Mouse (Mus musculus): ENCODE measurements around the gene Kdm4c. TPM values are rescaled to one million over a fixed set of nuclear protein-coding genes. Genes with fewer than 3 reads are reported as not detected.
"Not testable (repeated sequence)": the region's sequence is repeated elsewhere in the genome, so short reads cannot be mapped to it uniquely, and the experiment has no call there.

Gene Kdm4c
- polyA plus RNA-seq, 1 experiment from 2014 or later = 11.5 TPM

DNA sequence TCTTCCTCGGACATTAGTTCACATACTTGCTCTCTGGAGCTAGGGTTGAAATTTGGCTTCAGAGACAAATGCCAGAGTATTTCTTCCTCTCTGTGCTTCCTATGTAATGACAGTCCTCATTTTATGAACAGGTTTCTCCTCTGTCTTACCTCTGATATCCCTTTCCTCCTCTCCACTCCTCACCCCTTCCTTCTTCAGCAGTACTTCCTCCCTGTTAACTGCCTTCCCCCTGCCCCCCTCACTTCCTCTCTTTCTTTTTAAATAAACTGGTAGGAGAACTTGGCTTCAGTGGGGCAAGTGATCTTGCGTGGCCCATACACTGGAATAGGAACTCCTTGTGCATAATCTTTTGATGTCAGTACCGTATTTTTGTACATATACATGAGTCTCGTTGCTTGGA is 115.2 kb downstream of the Kdm4c start:
- H3K4me2 ChIP-seq (replicated peaks) = no peak overlapping the region
- no peak for ATAC-seq
- H3K9ac ChIP-seq = no peak overlapping the region
- no peak overlapping the region for H3K27ac ChIP-seq
- H3K4me3 ChIP-seq (replicated peaks) = no peak overlapping the region
- no peaks in the 10 kb centered on the region for H3K27me3 ChIP-seq (replicated peaks)
- no peaks in the 10 kb centered on the region for H3K4me1 ChIP-seq (replicated peaks)
- no peaks in the 10 kb centered on the region for H3K9me3 ChIP-seq
- WGBS = 91% methylated on average over 4 of the region's 4 CpGs
- no peaks in the 10 kb centered on the region for H3K36me3 ChIP-seq

- Histone ChIP-seq H3K9ac (no peak overlapping the region), H3K36me3 (no peaks in the 10 kb centered on the region), H3K9me3 (no peaks in the 10 kb centered on the region), H3K27ac (no peak overlapping the region), H3K4me3 (replicated peaks) (no peak overlapping the region), H3K4me1 (replicated peaks) (no peaks in the 10 kb centered on the region), H3K27me3 (replicated peaks) (no peaks in the 10 kb centered on the region), H3K4me2 (replicated peaks) (no peak overlapping the region)
- no peak for ATAC-seq
- WGBS = 94% methylated on average over 3 of the region's 3 CpGs
These were observed 118.0 kb downstream of the Kdm4c start for GRCm38 (mm10) chr4:74360274-74360673.

GRCm38 (mm10) chr4:74386583-74386982 is 144.3 kb downstream of the Kdm4c start:
- Histone ChIP-seq H3K27ac (no peak overlapping the region), H3K4me1 (replicated peaks) (no peaks in the 10 kb centered on the region), H3K4me3 (replicated peaks) (no peak overlapping the region), H3K4me2 (replicated peaks) (no peak overlapping the region), H3K36me3 (no peaks in the 10 kb centered on the region), H3K9ac (no peak overlapping the region), H3K27me3 (replicated peaks) (no peaks in the 10 kb centered on the region), H3K9me3 (no peaks in the 10 kb centered on the region)
- ATAC-seq = peak; percentile 88
- 66% methylated on average over 4 of the region's 4 CpGs for WGBS

DNA sequence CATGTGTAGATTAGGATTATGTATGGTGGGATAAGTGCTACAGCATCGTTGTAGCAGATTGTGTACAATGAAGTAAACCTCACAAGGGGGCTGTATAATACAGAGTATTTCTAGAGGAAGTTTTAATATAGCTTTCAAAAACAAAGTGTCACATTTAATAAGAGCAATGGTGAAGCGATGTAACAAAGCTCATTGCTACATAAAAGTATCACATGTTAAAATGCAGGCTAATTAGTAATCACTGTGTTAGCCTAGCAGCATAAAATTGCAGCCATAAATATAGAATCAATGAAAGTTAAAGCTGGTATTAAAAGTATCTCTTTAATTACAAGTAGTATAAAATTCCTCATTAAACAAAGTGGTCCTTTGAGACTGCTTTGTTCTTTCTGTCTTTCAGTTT is 150.9 kb downstream of the Kdm4c start:
- WGBS = 89% methylated on average over 2 of the region's 2 CpGs
- Histone ChIP-seq H3K4me1 (replicated peaks) (no peaks in the 10 kb centered on the region), H3K9me3 (no peaks in the 10 kb centered on the region), H3K36me3 (no peaks in the 10 kb centered on the region; the same call in 1 of the 2 replicates), H3K4me3 (replicated peaks) (no peak overlapping the region), H3K27me3 (replicated peaks) (no peaks in the 10 kb centered on the region), H3K4me2 (replicated peaks) (no peak overlapping the region), H3K9ac (no peak overlapping the region), H3K27ac (no peak overlapping the region)
- no peak for ATAC-seq

GRCm38 (mm10) chr4:74396562-74396961 is 154.3 kb downstream of the Kdm4c start:
- Histone ChIP-seq H3K9me3 (no peaks in the 10 kb centered on the region), H3K4me3 (replicated peaks) (no peak overlapping the region), H3K27ac (no peak overlapping the region), H3K4me1 (replicated peaks) (no peaks in the 10 kb centered on the region), H3K27me3 (replicated peaks) (no peaks in the 10 kb centered on the region), H3K9ac (no peak overlapping the region), H3K4me2 (replicated peaks) (no peak overlapping the region), H3K36me3 (no peaks in the 10 kb centered on the region; the same call in 1 of the 2 replicates)
- 91% methylated on average over 5 of the region's 5 CpGs for WGBS
- ATAC-seq = no peak

- not testable (repeated sequence) for ATAC-seq; H3K27me3 ChIP-seq (replicated peaks); H3K4me3 ChIP-seq (replicated peaks); H3K36me3 ChIP-seq; H3K9me3 ChIP-seq; H3K4me2 ChIP-seq (replicated peaks); H3K4me1 ChIP-seq (replicated peaks); H3K9ac ChIP-seq; H3K27ac ChIP-seq
- 88% methylated on average over 7 of the region's 7 CpGs for WGBS
These were observed 159.5 kb downstream of the Kdm4c start for GRCm38 (mm10) chr4:74401617-74402313.

DNA sequence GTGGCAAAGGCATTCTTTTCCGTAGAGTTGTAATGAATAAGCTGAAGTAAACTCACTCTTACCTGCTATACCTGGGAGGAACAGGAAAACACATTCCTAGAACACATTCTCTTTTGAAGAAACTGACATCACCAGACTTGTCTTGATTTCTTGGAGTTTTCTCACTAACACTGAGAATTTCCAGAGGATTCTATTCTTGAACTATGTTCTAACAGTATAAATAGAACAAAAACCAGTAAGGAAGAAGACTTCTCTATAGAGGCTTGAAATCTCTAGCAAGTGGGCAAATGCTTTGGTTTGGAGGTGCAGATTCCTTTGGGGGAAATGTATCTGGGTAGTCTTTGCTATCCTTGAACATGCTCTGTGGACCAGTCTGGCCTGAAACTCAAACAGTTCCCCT is 166.4 kb downstream of the Kdm4c start:
- no peak overlapping the region for H3K4me3 ChIP-seq (replicated peaks)
- no peak overlapping the region for H3K9ac ChIP-seq
- no peaks in the 10 kb centered on the region for H3K9me3 ChIP-seq
- no peak overlapping the region for H3K27ac ChIP-seq
- ATAC-seq = no peak
- 77% methylated on average over 1 of the region's 1 CpGs for WGBS
- no peaks in the 10 kb centered on the region for H3K4me1 ChIP-seq (replicated peaks)
- H3K36me3 ChIP-seq = 0 out of 2 replicates have a peak, but pooled peaks cover 6% of the 10 kb centered on the region
- H3K27me3 ChIP-seq (replicated peaks) = no peaks in the 10 kb centered on the region
- H3K4me2 ChIP-seq (replicated peaks) = no peak overlapping the region

GRCm38 (mm10) chr4:74419794-74420193 is 177.5 kb downstream of the Kdm4c start:
- Histone ChIP-seq H3K27me3 (replicated peaks) (no peaks in the 10 kb centered on the region), H3K9ac (no peak overlapping the region), H3K4me2 (replicated peaks) (no peak overlapping the region), H3K36me3 (no peaks in the 10 kb centered on the region), H3K27ac (no peak overlapping the region), H3K4me1 (replicated peaks) (no peaks in the 10 kb centered on the region), H3K4me3 (replicated peaks) (no peak overlapping the region), H3K9me3 (no peaks in the 10 kb centered on the region)
- WGBS = 65% methylated on average over 1 of the region's 1 CpGs
- no peak for ATAC-seq

Other genes starting within 250 kb of the Kdm4c start
- gene Frmd3, start 229.1 kb upstream of the Kdm4c start, polyA plus RNA-seq (2015; fragmentation: Nextera tagmentation; extraction: Ambion mirVana) = 0.87 and 0.92 TPM in 2 replicates

Data from intestine, embryonic 15.5 days (tissue).